Mouse (Mus musculus) heart, embryonic 16.5 days (tissue): ENCODE measurements around the gene Ppp2r5c. TPM values are rescaled to one million over a fixed set of nuclear protein-coding genes. Genes with fewer than 3 reads are reported as not detected.
A peak's percentile ranks its signal among the peaks of the same experiment; 100 is the strongest.

Source experiments
- ATAC-seq: fragments of 200-750 bp; cut with Nextera tagmentation; replicated peaks from 2 replicates; pipeline ENCODE4 v1.8.0; 2017; ENCODE audit warnings: moderate number of reproducible peaks; ENCODE audit not compliant: insufficient read depth, low FRiP score; ENCODE audit errors: extremely low read depth
- H3K27ac ChIP-seq: fragments of 300-500 bp; sonication (generic); 2 replicates; pipeline ENCODE4 v1.5.1; 2014; ENCODE audit warnings: mild to moderate bottlenecking, low read length, control low read depth, moderate library complexity
- H3K27me3 ChIP-seq: fragments of 300-500 bp; sonication (generic); 2 replicates; pipeline ENCODE4 v1.6.1; 2014; ENCODE audit warnings: low read length, mixed read lengths; ENCODE audit not compliant: control insufficient read depth, insufficient read depth
- H3K36me3 ChIP-seq: fragments of 300-500 bp; sonication (generic); 2 replicates; pipeline ENCODE4 v1.6.1; 2014; ENCODE audit not compliant: control insufficient read depth, insufficient read depth
- H3K4me1 ChIP-seq: fragments of 300-500 bp; sonication (generic); 2 replicates; pipeline ENCODE4 v1.6.1; 2014; ENCODE audit warnings: low read length, mixed read lengths; ENCODE audit not compliant: control insufficient read depth, insufficient read depth
- H3K4me2 ChIP-seq: fragments of 300-500 bp; sonication (generic); 2 replicates; pipeline ENCODE4 v1.6.1; 2014; ENCODE audit warnings: low read depth, mild to moderate bottlenecking, control low read depth, low read length
- H3K4me3 ChIP-seq: fragments of 300-500 bp; sonication (generic); 2 replicates; pipeline ENCODE4 v1.5.1; 2014; ENCODE audit warnings: mild to moderate bottlenecking, control low read depth, low read length
- H3K9ac ChIP-seq: fragments of 300-500 bp; sonication (generic); 2 replicates; pipeline ENCODE4 v1.6.1; 2014; ENCODE audit warnings: low read length, control low read depth
- H3K9me3 ChIP-seq: fragments of 300-500 bp; sonication (generic); replicated peaks from 2 replicates; pipeline ENCODE4 v1.6.1; 2016; ENCODE audit warnings: low read length; ENCODE audit not compliant: control insufficient read depth
- WGBS: fragments of 180-500 bp; shearing (Covaris S2); extraction: QIAGEN DNeasy Blood & Tissue Kit; methylation state at CpG from one replicate; pipeline ENCODE4 v1.1.7; 2014; 5-methylcytosine and 5-hydroxymethylcytosine counted together
- polyA plus RNA-seq: library from polyadenylated mRNA; unstranded; fragments of >200 nt; fragmentation: Nextera tagmentation; extraction: Ambion mirVana; gene quantifications from 2 replicates; pipeline ENCODE4 v1.2.1, GENCODE M21; 2015

The Ppp2r5c gene
- polyA plus RNA-seq, 1 experiment from 2014 or later, result 132 TPM

GRCm38 (mm10) chr12:110478601-110479008, 31.7 kb downstream of the Ppp2r5c start:
- Histone ChIP-seq H3K4me2 (no peak overlapping the region), H3K4me1 (peaks cover 9% of the 10 kb centered on the region), H3K27me3 (no peaks in the 10 kb centered on the region), H3K9me3 (no peaks in the 10 kb centered on the region), H3K9ac (peak overlapping the region; percentile 48; the same call in 1 of the 2 replicates), H3K4me3 (no peak overlapping the region), H3K27ac (peak overlapping the region; percentile 78), H3K36me3 (no peaks in the 10 kb centered on the region)
- WGBS, result 66% methylated on average over 9 of the region's 9 CpGs
- ATAC-seq, result peak; percentile 35; the same call in 1 of the 2 replicates

DNA sequence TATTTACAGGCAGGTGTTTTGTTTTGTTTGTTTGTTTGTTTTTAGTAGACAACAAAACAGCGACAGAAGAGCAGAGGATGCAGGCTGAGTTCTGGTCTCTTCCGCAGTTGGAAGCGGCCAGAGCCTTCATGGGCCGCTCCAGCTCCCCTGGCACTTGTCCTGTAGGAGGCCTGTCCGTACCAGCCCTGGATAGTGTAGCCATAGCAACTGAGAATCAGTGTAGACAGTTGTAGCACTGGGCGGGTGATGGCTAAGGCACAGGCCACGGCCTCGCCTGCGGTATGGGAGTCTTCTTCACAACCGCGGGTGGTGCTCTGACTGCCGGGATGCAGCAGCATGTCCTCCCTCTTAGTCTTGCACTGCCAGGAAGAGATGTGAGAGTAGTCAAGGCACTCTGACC, 32.3 kb downstream of the Ppp2r5c start:
- Histone ChIP-seq H3K27ac (peak overlapping the region; percentile 78), H3K9ac (no peak overlapping the region), H3K9me3 (no peaks in the 10 kb centered on the region), H3K4me2 (no peak overlapping the region), H3K36me3 (no peaks in the 10 kb centered on the region), H3K4me3 (no peak overlapping the region), H3K4me1 (peaks cover 16% of the 10 kb centered on the region), H3K27me3 (no peaks in the 10 kb centered on the region)
- 64% methylated on average over 12 of the region's 12 CpGs for WGBS
- ATAC-seq, result peak; percentile 56; the same call in 1 of the 2 replicates

DNA sequence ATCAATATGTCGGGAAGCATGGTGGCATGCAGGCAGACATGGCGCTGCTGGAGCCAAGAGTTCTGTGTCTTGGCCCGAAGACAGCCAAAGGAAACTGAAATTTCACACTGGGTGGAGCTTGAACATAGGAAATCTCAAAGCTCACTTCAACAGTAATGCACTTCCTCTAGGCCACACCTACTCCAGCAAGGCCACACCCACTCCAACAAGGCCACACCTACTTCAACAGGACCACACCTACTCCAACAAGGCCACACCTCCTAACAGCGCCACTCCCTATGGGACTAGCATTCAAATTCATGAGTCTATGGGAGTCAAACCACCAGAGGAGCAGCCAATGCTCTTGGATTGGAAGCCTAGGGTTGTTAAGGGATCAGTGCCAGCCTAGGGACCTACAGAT, 33.8 kb downstream of the Ppp2r5c start:
- no peak overlapping the region for H3K4me2 ChIP-seq
- WGBS, result 81% methylated on average over 4 of the region's 4 CpGs
- H3K9ac ChIP-seq, result no peak overlapping the region
- H3K4me3 ChIP-seq, result no peak overlapping the region
- no peak overlapping the region for H3K27ac ChIP-seq
- peaks cover 22% of the 10 kb centered on the region for H3K4me1 ChIP-seq
- no peaks in the 10 kb centered on the region for H3K27me3 ChIP-seq
- no peak for ATAC-seq
- H3K9me3 ChIP-seq, result no peaks in the 10 kb centered on the region
- no peaks in the 10 kb centered on the region for H3K36me3 ChIP-seq

DNA sequence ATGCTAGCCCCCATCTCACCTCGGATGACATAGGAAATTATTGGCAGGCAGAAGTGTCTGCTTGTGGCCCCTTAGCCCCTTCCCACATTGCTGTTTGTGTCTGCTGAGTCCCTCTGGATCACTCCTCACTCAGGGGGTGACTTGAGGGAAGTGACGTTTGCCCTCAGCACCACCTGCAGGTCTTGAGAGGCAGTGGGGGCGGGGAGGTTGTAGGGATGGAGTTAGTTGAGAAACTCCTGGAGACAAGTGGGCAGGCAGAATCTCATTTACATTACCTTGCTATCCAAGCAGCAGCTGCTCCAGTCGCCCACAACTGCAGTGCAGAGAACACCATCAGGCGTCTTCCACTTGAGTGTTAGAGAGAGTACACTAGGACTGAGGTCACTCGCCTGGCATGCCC, 36.8 kb downstream of the Ppp2r5c start:
- no peaks in the 10 kb centered on the region for H3K9me3 ChIP-seq
- no peak for ATAC-seq
- no peak overlapping the region for H3K4me3 ChIP-seq
- H3K27ac ChIP-seq, result peak overlapping the region; percentile 14; the same call in 1 of the 2 replicates
- H3K36me3 ChIP-seq, result no peaks in the 10 kb centered on the region
- no peaks in the 10 kb centered on the region for H3K27me3 ChIP-seq
- H3K4me1 ChIP-seq, result peaks cover 42% of the 10 kb centered on the region
- peak overlapping the region; percentile 70; the same call in 1 of the 2 replicates for H3K4me2 ChIP-seq
- WGBS, result 33% methylated on average over 6 of the region's 6 CpGs
- H3K9ac ChIP-seq, result peak overlapping the region; percentile 20; the same call in 1 of the 2 replicates

GRCm38 (mm10) chr12:110484824-110485584, 38.1 kb downstream of the Ppp2r5c start:
- Histone ChIP-seq H3K36me3 (no peaks in the 10 kb centered on the region; the same call in 1 of the 2 replicates), H3K9me3 (no peaks in the 10 kb centered on the region), H3K27ac (peak overlapping the region; percentile 100), H3K27me3 (no peaks in the 10 kb centered on the region), H3K4me1 (peaks cover 44% of the 10 kb centered on the region), H3K4me2 (peak overlapping the region; percentile 70), H3K9ac (peak overlapping the region; percentile 84), H3K4me3 (peak overlapping the region; percentile 81)
- no peak; the same call in 1 of the 2 replicates for ATAC-seq
- 3% methylated on average over 17 of the region's 17 CpGs for WGBS

GRCm38 (mm10) chr12:110485585-110486331, 38.8 kb downstream of the Ppp2r5c start:
- peak overlapping the region; percentile 100 for H3K27ac ChIP-seq
- H3K4me1 ChIP-seq, result peaks cover 46% of the 10 kb centered on the region
- peaks cover 4% of the 10 kb centered on the region for H3K36me3 ChIP-seq
- peak overlapping the region; percentile 70 for H3K4me2 ChIP-seq
- H3K27me3 ChIP-seq, result no peaks in the 10 kb centered on the region
- H3K4me3 ChIP-seq, result peak overlapping the region; percentile 81
- peak; percentile 80 for ATAC-seq
- no peaks in the 10 kb centered on the region for H3K9me3 ChIP-seq
- WGBS, result under 1% methylated on average over 27 of the region's 27 CpGs
- peak overlapping the region; percentile 89 for H3K9ac ChIP-seq

DNA sequence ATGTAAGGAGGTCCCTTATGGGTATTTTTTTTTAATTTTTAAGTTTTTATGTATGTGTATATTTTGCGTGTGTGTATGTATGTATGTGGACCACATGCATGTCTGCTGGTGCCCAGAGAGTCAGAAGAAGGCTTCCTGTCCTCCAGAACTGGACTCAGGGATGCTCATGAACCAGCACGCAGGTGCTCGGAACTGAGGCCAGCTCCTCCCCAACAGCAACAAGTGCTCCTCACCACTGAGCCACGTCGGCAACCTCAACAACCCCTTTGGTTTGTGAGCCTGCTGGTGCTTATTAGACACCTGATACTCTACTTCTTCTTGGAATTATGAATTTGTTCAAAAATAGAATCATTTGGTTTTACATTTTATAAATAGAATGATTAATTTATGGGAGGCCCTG, 39.9 kb downstream of the Ppp2r5c start:
- H3K36me3 ChIP-seq, result peaks cover 4% of the 10 kb centered on the region
- no peak for ATAC-seq
- peak overlapping the region; percentile 100 for H3K27ac ChIP-seq
- peaks cover 46% of the 10 kb centered on the region for H3K4me1 ChIP-seq
- peak overlapping the region; percentile 70 for H3K4me2 ChIP-seq
- H3K4me3 ChIP-seq, result peak overlapping the region; percentile 81
- 73% methylated on average over 5 of the region's 5 CpGs for WGBS
- H3K9me3 ChIP-seq, result no peaks in the 10 kb centered on the region
- H3K27me3 ChIP-seq, result no peaks in the 10 kb centered on the region
- H3K9ac ChIP-seq, result peak overlapping the region; percentile 89

DNA sequence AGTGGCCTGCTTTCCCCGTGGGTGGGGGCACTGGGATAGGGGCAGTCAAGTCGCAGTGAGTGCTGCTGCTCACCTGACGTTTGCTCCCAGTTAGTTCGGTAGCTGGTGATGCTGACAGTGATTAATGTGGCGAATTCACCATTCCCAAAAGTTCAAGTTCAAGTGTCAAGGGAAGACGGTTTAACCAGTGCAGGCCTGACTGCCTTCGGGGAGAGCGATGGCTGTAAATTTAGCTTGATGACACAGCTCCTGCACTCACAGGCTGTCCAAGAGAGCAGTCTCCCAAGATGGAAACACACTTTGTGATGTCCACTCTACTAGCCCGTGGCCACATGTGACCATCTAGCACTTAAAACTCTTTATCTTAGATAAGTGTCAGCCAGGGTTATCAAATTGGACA, 41.1 kb downstream of the Ppp2r5c start:
- H3K27me3 ChIP-seq, result no peaks in the 10 kb centered on the region
- peak overlapping the region; percentile 70 for H3K4me2 ChIP-seq
- H3K9me3 ChIP-seq, result no peaks in the 10 kb centered on the region
- peak overlapping the region; percentile 1; the same call in 1 of the 2 replicates for H3K4me3 ChIP-seq
- peak overlapping the region; percentile 47 for H3K9ac ChIP-seq
- 31% methylated on average over 9 of the region's 9 CpGs for WGBS
- peaks cover 4% of the 10 kb centered on the region for H3K36me3 ChIP-seq
- ATAC-seq, result no peak
- H3K4me1 ChIP-seq, result peaks cover 46% of the 10 kb centered on the region
- peak overlapping the region; percentile 77 for H3K27ac ChIP-seq
